Mouse (Mus musculus): ENCODE data around the gene Ptcd3. TPM values are rescaled to one million over a fixed set of nuclear protein-coding genes. Genes with fewer than 3 reads are reported as not detected.

Ptcd3 gene
- 218 TPM for polyA plus RNA-seq (2014; fragmentation: Illumina TruSeq; extraction: RNeasy Lipid Tissue Mini Kit (QIAGEN cat#74804); ENCODE audit: low read depth, low replicate concordance)

GRCm38 (mm10) chr6:71908481-71909381 lies at the start of gene Ptcd3, which contains the start of gene Polr1a:
Ptcd3 (minus strand) TSS chr6:71908750.
Polr1a (plus strand) TSS chr6:71909053.

GRCm38 (mm10) chr6:71830690-71831580 lies 77.6 kb downstream of the Ptcd3 start, which contains the start of gene Immt:
Immt (plus strand) TSS chr6:71831331.

Other genes with a start within 250 kb of the Ptcd3 start
- 4.9 TPM for gene Reep1, start 201.2 kb downstream of the Ptcd3 start, polyA plus RNA-seq (2014; fragmentation: Illumina TruSeq; extraction: RNeasy Lipid Tissue Mini Kit (QIAGEN cat#74804); ENCODE audit: low read depth, low replicate concordance)
- gene Mrpl35, start 81.8 kb downstream of the Ptcd3 start, polyA plus RNA-seq (2014; fragmentation: Illumina TruSeq; extraction: RNeasy Lipid Tissue Mini Kit (QIAGEN cat#74804); ENCODE audit: low read depth, low replicate concordance) = 30.6 TPM
- 227 TPM for gene Immt, start 77.4 kb downstream of the Ptcd3 start, polyA plus RNA-seq (2014; fragmentation: Illumina TruSeq; extraction: RNeasy Lipid Tissue Mini Kit (QIAGEN cat#74804); ENCODE audit: low read depth, low replicate concordance)
- gene Polr1a, start 303 bp upstream of the Ptcd3 start, polyA plus RNA-seq (2014; fragmentation: Illumina TruSeq; extraction: RNeasy Lipid Tissue Mini Kit (QIAGEN cat#74804); ENCODE audit: low read depth, low replicate concordance) = 5.8 TPM
- 2.2 TPM for gene St3gal5, start 188.8 kb upstream of the Ptcd3 start, polyA plus RNA-seq (2014; fragmentation: Illumina TruSeq; extraction: RNeasy Lipid Tissue Mini Kit (QIAGEN cat#74804); ENCODE audit: low read depth, low replicate concordance)